Mouse (Mus musculus) lung, postnatal 0 days (tissue): ENCODE data around the gene Rasl10a. TPM values are rescaled to one million over a fixed set of nuclear protein-coding genes. Genes with fewer than 3 reads are reported as not detected.

ENCODE experiments used
- ATAC-seq: fragments of 200-750 bp; cut with Nextera tagmentation; 2 replicates; pipeline ENCODE4 v1.8.0; 2017; ENCODE audit warnings: moderate library complexity
- DNase-seq: peaks from one replicate; pipeline ENCODE4 v3.0.0-alpha.2; 2016; ENCODE audit warnings: low spot score
- H3K27ac ChIP-seq: fragments of 300-500 bp; sonication (generic); 2 replicates; pipeline ENCODE4 v1.5.1; 2014; ENCODE audit warnings: antibody characterized with exemption, mild to moderate bottlenecking, low read length, mixed read lengths
- H3K27me3 ChIP-seq: fragments of 300-500 bp; sonication (generic); replicated peaks from 2 replicates; pipeline ENCODE4 v1.6.1; 2014; ENCODE audit warnings: low read length, mixed read lengths; ENCODE audit not compliant: insufficient read depth
- H3K36me3 ChIP-seq: fragments of 300-500 bp; sonication (generic); 2 replicates; pipeline ENCODE4 v1.6.1; 2014; ENCODE audit warnings: low read length, mixed read lengths; ENCODE audit not compliant: insufficient read depth
- H3K4me1 ChIP-seq: fragments of 300-500 bp; sonication (generic); 2 replicates; pipeline ENCODE4 v1.6.1; 2014; ENCODE audit warnings: antibody characterized with exemption, low read depth, low read length, mixed read lengths; ENCODE audit not compliant: insufficient read depth
- H3K4me2 ChIP-seq: fragments of 300-500 bp; sonication (generic); replicated peaks from 2 replicates; pipeline ENCODE4 v1.6.1; 2014; ENCODE audit warnings: low read depth, mild to moderate bottlenecking, low read length, moderate library complexity, mixed read lengths
- H3K4me3 ChIP-seq: fragments of 300-500 bp; sonication (generic); 2 replicates; pipeline ENCODE4 v1.5.1; 2014; ENCODE audit warnings: low read depth, low read length
- H3K9ac ChIP-seq: fragments of 300-500 bp; sonication (generic); replicated peaks from 2 replicates; pipeline ENCODE4 v1.6.1; 2014; ENCODE audit warnings: low read depth, mild to moderate bottlenecking
- H3K9me3 ChIP-seq: fragments of 300-500 bp; sonication (generic); 2 replicates; pipeline ENCODE4 v1.6.1; 2016; ENCODE audit warnings: low read length, mixed read lengths
- CTCF ChIP-seq: IDR thresholded peaks from 2 replicates; pipeline ENCODE4 v1.5.1; 2016; ENCODE audit warnings: antibody characterized with exemption, mild to moderate bottlenecking
- EP300 ChIP-seq: IDR thresholded peaks from 2 replicates; pipeline ENCODE4 v1.6.1; 2016; ENCODE audit warnings: antibody characterized with exemption, mild to moderate bottlenecking, control low read depth
- WGBS: fragments of 180-500 bp; shearing (Covaris S2); extraction: QIAGEN DNeasy Blood & Tissue Kit; methylation state at CpG from one replicate; pipeline ENCODE4 v1.1.7; 2014; 5-methylcytosine and 5-hydroxymethylcytosine counted together
- polyA plus RNA-seq: library from polyadenylated mRNA; unstranded; fragments of >200 nt; fragmentation: Nextera tagmentation; extraction: Ambion mirVana; gene quantifications from 2 replicates; pipeline ENCODE4 v1.2.1, GENCODE M21; 2015

Gene Rasl10a
- polyA plus RNA-seq, 1 experiment from 2014 or later = 2.3 TPM

DNA sequence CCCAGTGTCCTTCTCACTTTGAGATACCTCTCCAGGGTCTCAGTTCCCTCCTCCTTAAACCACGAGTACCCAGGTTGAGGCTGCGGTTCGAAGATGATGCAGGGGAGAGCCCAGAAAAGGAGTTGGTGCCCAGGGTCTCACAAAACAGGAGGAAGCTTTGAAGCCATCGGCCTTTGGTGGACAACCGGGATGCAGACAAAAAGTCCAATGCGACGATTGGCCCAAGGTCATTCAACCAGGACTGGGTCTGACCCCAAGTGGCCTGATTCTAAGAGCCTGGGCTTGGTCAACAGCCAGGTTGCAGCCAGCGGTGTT is 430 bp upstream of the Rasl10a start:
- H3K9me3 ChIP-seq = no peaks in the 10 kb centered on the region
- 16% methylated on average over 8 of the region's 8 CpGs for WGBS
- peaks cover 4% of the 10 kb centered on the region; the same call in 1 of the 2 replicates for H3K36me3 ChIP-seq
- H3K27me3 ChIP-seq = peaks cover 48% of the 10 kb centered on the region
- DNase-seq = no peak
- no peak overlapping the region for H3K9ac ChIP-seq
- TF ChIP-seq EP300 (no peak), CTCF (no peak)
- no peak overlapping the region for H3K27ac ChIP-seq
- H3K4me1 ChIP-seq = peaks cover 31% of the 10 kb centered on the region
- peak overlapping the region; percentile 49 for H3K4me3 ChIP-seq
- peak overlapping the region; percentile 89 for H3K4me2 ChIP-seq
- ATAC-seq = no peak

DNA sequence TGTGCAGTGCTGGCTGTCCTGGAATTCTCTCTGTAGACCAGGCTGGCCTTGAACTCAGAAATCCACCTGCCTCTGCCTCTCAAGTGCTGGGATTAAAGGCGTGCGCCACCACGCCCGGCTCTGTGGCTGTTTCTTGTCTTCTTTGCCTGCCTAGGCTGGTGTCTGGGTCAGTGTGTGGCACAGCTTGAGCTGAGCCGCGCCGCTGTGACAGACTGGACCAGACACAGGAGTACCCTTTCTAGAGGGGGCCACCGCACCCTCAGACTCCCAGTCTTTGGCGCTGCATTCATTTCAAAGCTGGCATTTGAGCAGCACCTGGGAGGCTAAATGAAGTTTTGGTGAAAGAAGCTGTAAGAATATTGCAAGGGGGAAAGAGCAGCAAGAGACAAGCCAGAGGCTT is 855 bp downstream of the Rasl10a start:
- Histone ChIP-seq H3K4me1 (peaks cover 37% of the 10 kb centered on the region), H3K4me3 (no peak overlapping the region), H3K4me2 (no peak overlapping the region), H3K9me3 (no peaks in the 10 kb centered on the region), H3K27me3 (peaks cover 49% of the 10 kb centered on the region), H3K36me3 (peaks cover 4% of the 10 kb centered on the region; the same call in 1 of the 2 replicates), H3K9ac (no peak overlapping the region), H3K27ac (no peak overlapping the region)
- TF ChIP-seq CTCF = no peak
- no peak for TF ChIP-seq EP300
- 26% methylated on average over 9 of the region's 9 CpGs for WGBS
- no peak for ATAC-seq
- DNase-seq = no peak

DNA sequence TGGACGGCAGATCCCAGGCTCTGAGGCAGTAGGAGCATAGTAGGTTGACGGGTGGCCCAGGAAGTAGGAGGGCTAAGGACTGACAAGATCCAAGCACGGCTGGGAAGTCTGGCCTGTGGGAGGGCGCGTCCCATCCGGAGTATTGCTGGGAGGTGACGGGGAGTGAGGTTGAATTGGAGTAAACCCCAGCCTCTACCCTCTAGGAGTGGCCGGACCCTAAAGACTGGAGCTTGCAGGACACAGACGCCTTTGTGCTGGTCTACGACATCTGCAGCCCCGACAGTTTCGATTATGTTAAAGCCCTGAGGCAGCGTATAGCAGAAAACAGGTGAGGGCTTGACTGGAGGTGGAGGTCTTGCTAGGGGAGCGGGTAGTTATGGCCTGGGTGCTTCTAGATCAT is 1.3 kb downstream of the Rasl10a start:
- no peak overlapping the region for H3K9ac ChIP-seq
- H3K27me3 ChIP-seq = peaks cover 49% of the 10 kb centered on the region
- no peak overlapping the region for H3K27ac ChIP-seq
- H3K9me3 ChIP-seq = no peaks in the 10 kb centered on the region
- 0 out of 2 replicates have a peak overlapping the region, but pooled peaks have one; percentile 8 for H3K4me2 ChIP-seq
- H3K36me3 ChIP-seq = peaks cover 4% of the 10 kb centered on the region; the same call in 1 of the 2 replicates
- peaks cover 41% of the 10 kb centered on the region for H3K4me1 ChIP-seq
- 32% methylated on average over 14 of the region's 14 CpGs for WGBS
- TF ChIP-seq EP300 (no peak), CTCF (no peak)
- DNase-seq = no peak
- ATAC-seq = no peak
- H3K4me3 ChIP-seq = no peak overlapping the region

DNA sequence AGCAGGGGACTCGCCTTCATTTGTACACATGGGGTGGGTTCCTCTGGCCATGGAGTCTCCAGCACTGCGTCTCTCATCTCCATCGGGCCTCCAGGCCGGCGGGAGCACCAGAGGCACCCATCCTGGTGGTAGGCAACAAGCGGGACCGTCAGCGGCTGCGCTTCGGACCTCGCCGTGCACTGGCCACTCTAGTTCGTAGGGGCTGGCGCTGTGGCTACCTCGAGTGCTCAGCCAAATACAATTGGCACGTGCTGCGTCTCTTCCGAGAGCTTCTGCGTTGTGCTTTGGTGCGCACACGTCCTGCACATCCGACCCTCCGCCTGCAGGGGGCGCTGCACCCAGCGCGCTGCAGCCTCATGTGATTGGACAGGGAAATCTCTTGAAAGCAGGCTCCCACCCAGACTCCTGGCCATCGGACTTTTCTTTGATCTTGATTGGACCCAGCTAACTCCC is 1.8 kb downstream of the Rasl10a start:
- DNase-seq = peak; percentile 56
- Histone ChIP-seq H3K4me3 (no peak overlapping the region), H3K27me3 (peaks cover 49% of the 10 kb centered on the region), H3K4me1 (peaks cover 46% of the 10 kb centered on the region), H3K27ac (no peak overlapping the region), H3K9ac (no peak overlapping the region), H3K9me3 (no peaks in the 10 kb centered on the region), H3K36me3 (peaks cover 4% of the 10 kb centered on the region; the same call in 1 of the 2 replicates), H3K4me2 (no peak overlapping the region)
- 12% methylated on average over 27 of the region's 27 CpGs for WGBS
- ATAC-seq = no peak
- TF ChIP-seq EP300 = no peak
- peak; percentile 89 for TF ChIP-seq CTCF

DNA sequence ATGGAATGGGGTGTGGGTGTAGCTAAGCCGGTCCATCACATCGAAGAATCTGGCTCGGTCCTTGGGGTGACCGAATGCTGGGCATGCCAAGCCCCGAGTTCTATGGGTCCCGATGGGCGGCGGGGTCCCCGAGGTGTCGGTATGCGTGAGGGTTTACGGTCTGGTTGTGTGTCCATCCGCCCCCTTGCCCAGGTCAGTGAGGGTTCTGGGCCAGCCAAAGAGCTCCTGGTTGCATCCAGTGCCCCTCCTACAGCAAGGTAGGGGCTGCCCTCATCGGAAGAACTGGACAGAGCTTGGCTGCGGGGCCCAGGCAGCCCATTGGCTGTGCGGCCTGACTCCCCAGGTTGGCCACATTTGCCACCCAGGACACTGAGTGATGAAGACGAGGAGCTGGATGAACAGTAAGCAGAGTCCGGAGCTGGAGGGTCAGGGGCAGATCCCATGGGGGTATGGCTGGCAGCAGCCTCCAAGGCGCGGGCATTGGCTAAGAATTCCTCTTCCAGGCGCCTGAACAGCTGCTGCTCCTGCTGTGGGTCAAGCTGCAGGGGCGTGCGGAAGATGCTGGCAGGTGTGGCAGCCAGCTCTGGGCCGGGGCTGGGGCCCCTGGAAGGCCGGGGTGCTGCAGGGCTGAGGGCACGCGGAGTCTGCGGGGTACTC is 3.0 kb downstream of the Rasl10a start:
- peaks cover 46% of the 10 kb centered on the region for H3K4me1 ChIP-seq
- peaks cover 49% of the 10 kb centered on the region for H3K27me3 ChIP-seq
- no peaks in the 10 kb centered on the region for H3K9me3 ChIP-seq
- H3K4me2 ChIP-seq = peak overlapping the region; percentile 78
- peaks cover 4% of the 10 kb centered on the region; the same call in 1 of the 2 replicates for H3K36me3 ChIP-seq
- H3K9ac ChIP-seq = no peak overlapping the region
- no peak overlapping the region for H3K27ac ChIP-seq
- DNase-seq (no peak), ATAC-seq (no peak)
- TF ChIP-seq EP300 = no peak
- TF ChIP-seq CTCF = no peak
- WGBS = 68% methylated on average over 27 of the region's 28 CpGs
- H3K4me3 ChIP-seq = peak overlapping the region; percentile 33; the same call in 1 of the 2 replicates

DNA sequence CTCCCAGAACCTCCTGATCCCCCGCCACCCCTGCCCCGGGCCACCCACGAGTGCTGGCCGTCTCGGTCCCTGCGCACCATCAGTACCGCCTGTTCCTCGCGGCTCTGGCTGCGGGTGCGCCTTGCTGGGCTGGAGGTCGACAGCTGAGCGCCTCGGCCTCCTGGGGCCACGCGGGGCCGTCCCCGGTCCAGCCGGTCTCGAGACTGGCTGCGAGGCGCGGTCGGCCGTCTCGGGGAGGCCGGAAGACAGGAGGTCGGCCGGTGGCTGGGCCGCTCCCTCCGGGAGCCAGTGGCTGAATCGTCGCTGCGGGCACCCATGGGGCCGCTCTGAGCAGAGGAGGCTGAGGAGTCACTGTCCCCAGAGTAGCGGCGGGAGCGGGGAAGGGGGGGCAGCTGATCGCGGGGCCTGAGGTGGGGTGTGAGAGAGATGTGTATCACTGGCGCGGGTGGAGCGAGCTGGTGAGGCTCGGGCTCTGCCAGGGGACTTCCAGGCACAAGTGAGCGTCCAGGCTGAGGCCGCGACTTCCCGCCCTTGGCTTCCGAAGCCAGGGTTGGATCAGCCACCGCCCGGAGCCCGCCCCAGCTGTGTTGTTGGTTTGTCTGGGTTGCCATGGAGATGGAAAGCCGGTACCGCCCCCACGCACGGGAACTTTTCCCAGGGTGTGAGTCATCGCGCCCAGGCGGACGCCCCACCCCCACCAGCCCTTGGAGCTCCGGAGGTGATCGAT is 3.6 kb downstream of the Rasl10a start:
- Histone ChIP-seq H3K4me1 (peaks cover 46% of the 10 kb centered on the region), H3K9ac (peak overlapping the region; percentile 29; the same call in 1 of the 2 replicates), H3K27ac (0 out of 2 replicates have a peak overlapping the region, but pooled peaks have one; percentile 14), H3K4me2 (peak overlapping the region; percentile 78), H3K9me3 (no peaks in the 10 kb centered on the region), H3K27me3 (peaks cover 47% of the 10 kb centered on the region), H3K4me3 (peak overlapping the region; percentile 33), H3K36me3 (peaks cover 4% of the 10 kb centered on the region; the same call in 1 of the 2 replicates)
- peak; percentile 95 for DNase-seq
- WGBS = 5% methylated on average over 54 of the region's 62 CpGs
- TF ChIP-seq EP300 = no peak
- no peak for TF ChIP-seq CTCF
- ATAC-seq = peak; percentile 79
